Mouse (Mus musculus) cerebellum, adult 9-10 months (tissue): ENCODE results near the gene Pqlc3.

Experiments used
- DNase-seq: peaks from one replicate; pipeline ENCODE4 v3.0.0; 2022

Pqlc3 gene

GRCm38 (mm10) chr12:17001211-17001610, 1.0 kb upstream of the Pqlc3 start:
- DNase-seq: no peak

GRCm38 (mm10) chr12:17000628-17001027, 420 bp upstream of the Pqlc3 start:
- no peak for DNase-seq

GRCm38 (mm10) chr12:16999146-16999545, 1.1 kb downstream of the Pqlc3 start:
- DNase-seq: no peak

GRCm38 (mm10) chr12:16996886-16997462, 3.2 kb downstream of the Pqlc3 start:
- no peak for DNase-seq

- no peak for DNase-seq
Observed at GRCm38 (mm10) chr12:16996281-16996680, 3.9 kb downstream of the Pqlc3 start.

- no peak for DNase-seq
Observed at GRCm38 (mm10) chr12:16994291-16994690, 5.9 kb downstream of the Pqlc3 start.

GRCm38 (mm10) chr12:16992355-16992754, 7.9 kb downstream of the Pqlc3 start:
- DNase-seq: no peak

GRCm38 (mm10) chr12:16991376-16991775, 8.8 kb downstream of the Pqlc3 start:
- DNase-seq: no peak

GRCm38 (mm10) chr12:16985778-16986177, 14.4 kb downstream of the Pqlc3 start:
- no peak for DNase-seq

- DNase-seq: no peak
Observed at GRCm38 (mm10) chr12:16977120-16977519, 23.1 kb downstream of the Pqlc3 start.

GRCm38 (mm10) chr12:16966811-16967210, 33.4 kb downstream of the Pqlc3 start:
- no peak for DNase-seq

GRCm38 (mm10) chr12:16963354-16963753, 36.9 kb downstream of the Pqlc3 start:
- DNase-seq: no peak

- no peak for DNase-seq
Observed at GRCm38 (mm10) chr12:16958851-16959250, 41.4 kb downstream of the Pqlc3 start.

- DNase-seq: no peak
Observed at GRCm38 (mm10) chr12:16948239-16948638, 52.0 kb downstream of the Pqlc3 start.

GRCm38 (mm10) chr12:16941976-16942375, 58.2 kb downstream of the Pqlc3 start:
- no peak for DNase-seq
